In the genomic region with DNA sequence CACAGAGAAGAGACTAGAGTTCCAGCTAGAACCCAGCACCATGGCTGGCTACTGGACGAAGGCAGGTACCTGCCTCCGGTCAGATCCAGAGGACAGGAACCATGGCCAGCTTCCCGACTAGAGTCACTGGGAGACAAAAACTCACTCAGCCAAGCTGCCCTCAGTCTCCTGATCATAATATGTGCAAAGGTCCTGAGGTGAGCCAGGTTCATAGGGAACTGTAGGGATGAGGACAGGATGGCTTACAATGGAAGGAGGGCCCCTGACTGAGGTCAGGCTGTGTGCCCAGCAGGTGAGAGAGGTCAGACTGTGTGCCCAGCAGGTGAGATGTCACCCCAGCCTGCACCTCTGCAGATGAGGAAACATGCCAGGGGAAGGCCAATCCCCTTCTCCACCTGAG, we compare ENCODE assay signal across 14 mouse cellular contexts. TPM values are rescaled to one million over a fixed set of nuclear protein-coding genes. Genes with fewer than 3 reads are reported as not detected.
"Had no signal": no experiment of that assay in that cellular context is flagged by ENCODE, and none has a peak within 500 bp of the region (broad histone marks: within the 10 kb centered on the region; RNA-seq: fewer than 3 reads in every experiment).

No protein-coding gene starts in this region.

- H3K4me2 ChIP-seq: midbrain, embryonic 11.5 days had no signal

- H3K27ac ChIP-seq: macrophage had no signal

- DNase-seq: kidney, adult 18-20 months; kidney, adult 9 months; kidney, postnatal 14 days; kidney, postnatal 4 days; layer of hippocampus, adult 9-11 months; layer of hippocampus, postnatal 36 days; lung, adult 18-20 months; lung, postnatal 14 days; midbrain, embryonic 14.5 days; thymus, postnatal 25 days had no signal

RNA-seq across cellular contexts. Expression of a gene that starts 58.7 kb away (rescaled TPM):
- total RNA-seq: megakaryocyte-erythroid progenitor cell, adult 5-6 weeks had no signal
- polyA plus RNA-seq: macrophage; neural tube, embryonic 11.5 days had no signal
